Mouse (Mus musculus) olfactory bulb, adult 2 months (tissue): ENCODE results near the gene Akap13. TPM values are rescaled to one million over a fixed set of nuclear protein-coding genes. Genes with fewer than 3 reads are reported as not detected.

ENCODE experiments used
- H3K27ac ChIP-seq: fragments of 200-500 bp; 2 replicates; pipeline ENCODE4 v1.5.1; 2012; ENCODE audit warnings: low read depth, low read length; ENCODE audit not compliant: insufficient read depth
- H3K4me1 ChIP-seq: fragments of 200-500 bp; 2 replicates; pipeline ENCODE4 v1.6.1; 2012; ENCODE audit warnings: low read length; ENCODE audit not compliant: control insufficient read depth, insufficient read depth
- H3K4me3 ChIP-seq: fragments of 200-500 bp; 2 replicates; pipeline ENCODE4 v1.5.1; 2012; ENCODE audit warnings: mild to moderate bottlenecking, low read depth, low read length, moderate library complexity; ENCODE audit not compliant: insufficient read depth
- CTCF ChIP-seq: fragments of 200-500 bp; IDR thresholded peaks from 2 replicates; pipeline ENCODE4 v1.5.1; 2012; ENCODE audit warnings: low read depth, mild to moderate bottlenecking, low read length, moderate library complexity; ENCODE audit not compliant: insufficient read depth
- POLR2A ChIP-seq: fragments of 200-500 bp; IDR thresholded peaks from 2 replicates; pipeline ENCODE4 v1.6.1; 2012; ENCODE audit warnings: mild to moderate bottlenecking, low read depth, low read length, moderate library complexity; ENCODE audit not compliant: insufficient read depth
- WGBS: fragments of 180-500 bp; shearing (Covaris S2); methylation state at CpG from one replicate; pipeline ENCODE4 v1.1.7; 2018; 5-methylcytosine and 5-hydroxymethylcytosine counted together
- polyA plus RNA-seq: library from polyadenylated mRNA; stranded (reverse); fragments of >200 nt; gene quantifications from 2 replicates; pipeline ENCODE4 v1.2.4, GENCODE M21; 2012; ENCODE audit warnings: low replicate concordance; ENCODE audit not compliant: missing spikeins, insufficient read depth, insufficient read length

Akap13 gene
- polyA plus RNA-seq, 1 experiment, result 67.2 TPM

- Histone ChIP-seq H3K27ac (no peak overlapping the region), H3K4me1 (no peaks in the 10 kb centered on the region), H3K4me3 (no peak overlapping the region)
- 89% methylated on average over 2 of the region's 2 CpGs for WGBS
- TF ChIP-seq POLR2A (no peak), CTCF (no peak)
These were observed 15.1 kb upstream of the Akap13 start for GRCm38 (mm10) chr7:75440241-75440640.

GRCm38 (mm10) chr7:75441947-75442346, 13.4 kb upstream of the Akap13 start:
- Histone ChIP-seq H3K27ac (no peak overlapping the region), H3K4me1 (no peaks in the 10 kb centered on the region), H3K4me3 (no peak overlapping the region)
- TF ChIP-seq POLR2A (no peak), CTCF (no peak)
- 90% methylated on average over 2 of the region's 2 CpGs for WGBS

- WGBS, result 4% methylated on average over 25 of the region's 25 CpGs
- no peak for TF ChIP-seq POLR2A
- TF ChIP-seq CTCF, result no peak
- peak overlapping the region; percentile 73 for H3K4me3 ChIP-seq
- peak overlapping the region; percentile 30; the same call in 1 of the 2 replicates for H3K27ac ChIP-seq
- no peaks in the 10 kb centered on the region for H3K4me1 ChIP-seq
These were observed 986 bp downstream of the Akap13 start for GRCm38 (mm10) chr7:75456152-75456888.

- TF ChIP-seq CTCF, result no peak
- TF ChIP-seq POLR2A, result no peak
- no peaks in the 10 kb centered on the region for H3K4me1 ChIP-seq
- no peak overlapping the region for H3K4me3 ChIP-seq
- WGBS, result 83% methylated on average over 1 of the region's 1 CpGs
- no peak overlapping the region for H3K27ac ChIP-seq
These were observed 5.0 kb downstream of the Akap13 start for GRCm38 (mm10) chr7:75460290-75460689.

GRCm38 (mm10) chr7:75463579-75464162, 8.3 kb downstream of the Akap13 start:
- Histone ChIP-seq H3K27ac (no peak overlapping the region), H3K4me1 (no peaks in the 10 kb centered on the region), H3K4me3 (no peak overlapping the region)
- TF ChIP-seq CTCF, result no peak
- no peak for TF ChIP-seq POLR2A

- TF ChIP-seq POLR2A (no peak), CTCF (no peak)
- Histone ChIP-seq H3K4me1 (no peaks in the 10 kb centered on the region), H3K27ac (no peak overlapping the region), H3K4me3 (no peak overlapping the region)
- WGBS, result 79% methylated on average over 7 of the region's 7 CpGs
These were observed 12.5 kb downstream of the Akap13 start for GRCm38 (mm10) chr7:75467791-75468190.

- TF ChIP-seq CTCF, result no peak
- TF ChIP-seq POLR2A, result no peak
- H3K27ac ChIP-seq, result no peak overlapping the region
- no peak overlapping the region for H3K4me3 ChIP-seq
- WGBS, result 80% methylated on average over 7 of the region's 7 CpGs
- H3K4me1 ChIP-seq, result no peaks in the 10 kb centered on the region
These were observed 15.1 kb downstream of the Akap13 start for GRCm38 (mm10) chr7:75470318-75470925.

- Histone ChIP-seq H3K27ac (no peak overlapping the region), H3K4me3 (no peak overlapping the region), H3K4me1 (no peaks in the 10 kb centered on the region)
- TF ChIP-seq POLR2A (no peak), CTCF (no peak)
- WGBS, result 41% methylated on average over 7 of the region's 7 CpGs
These were observed 17.2 kb downstream of the Akap13 start for GRCm38 (mm10) chr7:75472316-75473195.

- Histone ChIP-seq H3K27ac (no peak overlapping the region), H3K4me3 (no peak overlapping the region), H3K4me1 (no peaks in the 10 kb centered on the region)
- TF ChIP-seq CTCF, result no peak
- no peak for TF ChIP-seq POLR2A
- WGBS, result 66% methylated on average over 1 of the region's 1 CpGs
These were observed 18.0 kb downstream of the Akap13 start for GRCm38 (mm10) chr7:75473294-75473693.
